Mouse (Mus musculus) bone marrow macrophage, adult 2 months (primary cell): ENCODE results near the gene Mpped2.

ENCODE experiments used
- CTCF ChIP-seq: IDR thresholded peaks from 2 replicates; pipeline ENCODE4 v1.5.1; 2012; ENCODE audit warnings: low read depth, mild to moderate bottlenecking, low read length, moderate library complexity
- POLR2A ChIP-seq: IDR thresholded peaks from 2 replicates; pipeline ENCODE4 v1.6.1; 2012; ENCODE audit warnings: mild to moderate bottlenecking, low read depth, low read length, borderline replicate concordance

DNA sequence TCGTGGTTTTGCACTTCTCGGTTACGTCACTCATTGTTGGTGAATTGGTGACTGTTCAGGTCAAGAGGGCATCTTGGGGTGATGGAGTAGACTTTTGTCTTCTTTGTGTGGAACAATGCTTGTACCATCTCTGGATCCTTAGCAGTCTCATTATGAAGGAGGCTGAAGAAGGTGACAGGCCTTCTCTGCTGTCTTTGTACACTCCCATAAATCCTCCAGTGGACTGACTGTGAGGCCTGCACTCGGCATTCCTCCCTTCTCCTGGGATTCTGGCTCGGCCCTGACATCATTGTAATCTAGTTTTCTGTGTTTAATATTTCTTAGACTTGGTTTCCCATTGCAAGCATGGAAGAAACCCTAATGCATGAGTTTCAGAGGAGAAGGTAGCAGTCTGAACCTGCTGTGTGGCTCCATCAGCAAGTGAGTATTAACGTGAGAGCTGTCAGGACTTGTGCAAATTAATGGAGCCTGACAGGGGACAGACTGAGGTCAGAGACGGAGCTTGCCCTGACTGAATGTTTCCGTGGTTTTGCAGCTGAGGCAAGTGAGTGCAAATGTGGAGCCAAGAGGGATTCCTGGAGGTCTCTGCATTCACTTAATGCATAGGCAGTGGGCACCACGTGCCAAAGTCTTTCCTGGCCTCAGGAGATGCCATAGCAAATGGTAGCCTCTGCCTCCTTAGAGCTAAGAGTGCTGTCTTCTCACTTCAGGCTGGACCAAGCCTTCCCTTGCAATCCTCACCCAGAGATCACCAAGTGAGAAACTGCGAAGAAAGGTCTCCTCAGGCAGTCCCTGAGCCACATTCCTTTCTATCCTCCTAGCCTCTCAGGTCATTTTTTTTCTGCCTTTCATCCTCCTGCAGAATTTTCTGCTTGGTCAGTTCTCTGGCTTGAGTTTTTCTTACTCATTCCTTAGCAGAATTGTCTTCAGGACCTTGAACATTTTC lies 81.5 kb downstream of the Mpped2 start:
- TF ChIP-seq POLR2A (no peak), CTCF (no peak)
